Mouse (Mus musculus) natural killer cell, adult 2 months (primary cell): ENCODE results near the gene Shld2.
"Not testable (repeated sequence)": the region's sequence is repeated elsewhere in the genome, so short reads cannot be mapped to it uniquely, and the experiment has no call there.

Experiments used
- DNase-seq, 2 experiments: peaks; one replicate each; pipeline ENCODE4 v3.0.0; 2022; ENCODE audit warnings: low spot score in 2 of 2

Shld2 gene

GRCm38 (mm10) chr14:34280798-34281197, 29.5 kb downstream of the Shld2 start:
- DNase-seq, result no peak

DNA sequence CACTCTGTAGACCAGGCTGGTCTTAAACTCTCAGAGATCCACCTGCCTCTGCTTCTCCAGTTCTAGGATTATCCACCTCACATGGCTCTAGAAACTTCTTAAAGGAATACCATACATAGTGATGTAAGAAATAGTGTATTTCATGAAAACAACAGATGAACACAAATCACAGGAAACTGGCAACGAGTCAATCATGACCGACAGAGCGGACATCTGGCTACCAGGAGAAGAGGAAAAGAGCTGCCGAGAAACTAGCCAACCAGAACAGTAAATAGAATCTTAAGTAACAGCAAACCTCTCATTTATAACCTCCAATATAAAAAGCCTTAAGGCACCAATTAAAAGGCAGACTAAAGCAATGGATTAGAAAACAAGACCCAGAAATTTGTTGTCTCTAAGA, 30.6 kb downstream of the Shld2 start:
- DNase-seq, result no peak

- no peak for DNase-seq
Measured at GRCm38 (mm10) chr14:34275225-34275624, 35.1 kb downstream of the Shld2 start.

GRCm38 (mm10) chr14:34274141-34274540, 36.2 kb downstream of the Shld2 start:
- DNase-seq, result no peak

GRCm38 (mm10) chr14:34273280-34273679, 37.0 kb downstream of the Shld2 start:
- DNase-seq, result no peak

GRCm38 (mm10) chr14:34268046-34268445, 42.2 kb downstream of the Shld2 start:
- DNase-seq, result no peak

DNA sequence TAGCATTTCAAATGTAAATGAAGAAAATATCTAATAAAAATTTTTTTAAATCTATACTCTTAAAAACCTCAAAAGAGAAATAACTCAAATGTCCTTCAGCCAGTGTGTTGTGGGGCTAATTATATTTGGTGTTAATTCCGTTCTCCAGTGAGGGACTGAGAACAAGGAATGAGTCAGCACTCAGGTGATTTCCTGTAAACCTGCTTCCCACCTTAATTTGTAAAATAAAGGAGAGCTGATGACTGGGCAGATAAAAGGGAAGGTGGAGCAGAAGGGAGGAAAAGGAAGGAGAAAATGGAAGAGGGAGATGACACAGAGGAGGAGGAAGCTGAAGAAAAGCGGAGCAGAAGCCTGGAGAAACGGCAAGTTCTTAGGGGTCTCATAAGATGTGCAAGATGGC, 51.8 kb downstream of the Shld2 start:
- not testable (repeated sequence) for DNase-seq

GRCm38 (mm10) chr14:34253261-34253660, 57.0 kb downstream of the Shld2 start:
- DNase-seq, result no peak

GRCm38 (mm10) chr14:34252470-34253145, 57.7 kb downstream of the Shld2 start:
- DNase-seq, result no peak

- DNase-seq, result no peak
Measured at GRCm38 (mm10) chr14:34240676-34241075, 69.6 kb downstream of the Shld2 start.

- DNase-seq, result no peak
Measured at GRCm38 (mm10) chr14:34240263-34240662, 70.0 kb downstream of the Shld2 start.

DNA sequence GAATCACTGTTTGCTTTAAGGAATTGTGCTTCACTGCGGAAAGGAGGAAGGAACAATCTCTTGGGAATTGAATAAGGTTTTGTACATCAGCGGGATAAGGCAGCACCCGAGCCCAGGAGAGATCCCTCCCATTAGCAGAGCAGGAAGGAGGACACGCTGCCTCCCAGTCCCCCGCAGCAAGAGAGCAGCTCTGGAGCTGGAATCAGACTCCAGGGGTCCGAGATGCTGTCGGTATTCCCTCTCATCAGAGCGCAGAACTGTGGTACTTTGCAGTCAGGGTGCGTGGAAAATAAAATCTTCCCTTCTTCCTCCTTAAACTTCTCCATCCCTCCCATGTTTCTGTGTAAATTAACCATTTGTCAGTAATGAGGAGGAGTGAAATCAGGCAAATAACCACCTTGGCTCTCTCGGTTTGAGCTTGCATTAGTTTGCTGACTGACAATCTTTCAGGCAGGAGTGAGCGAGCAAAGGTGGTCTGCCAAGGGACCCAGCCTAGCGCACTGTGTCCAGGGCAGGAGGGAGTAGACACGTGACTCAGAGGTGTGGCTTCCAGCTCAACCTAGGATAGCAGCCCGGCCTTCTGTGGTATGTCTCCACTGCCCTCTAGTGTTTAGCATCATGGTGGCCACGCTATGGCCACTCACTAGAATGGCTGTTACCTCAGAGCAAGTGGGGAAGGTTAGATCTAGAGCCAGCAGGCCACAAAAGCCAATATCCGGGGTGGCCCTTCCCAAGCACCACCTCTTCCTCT, 75.5 kb downstream of the Shld2 start:
- DNase-seq, result peak in 1 of 2 experiments; percentile 1

- no peak for DNase-seq
Measured at GRCm38 (mm10) chr14:34233846-34234245, 76.4 kb downstream of the Shld2 start.

GRCm38 (mm10) chr14:34232866-34233680, 77.2 kb downstream of the Shld2 start:
- no peak for DNase-seq

- no peak for DNase-seq
Measured at GRCm38 (mm10) chr14:34232340-34232739, 78.0 kb downstream of the Shld2 start.

GRCm38 (mm10) chr14:34228830-34229506, 81.3 kb downstream of the Shld2 start:
- DNase-seq, result no peak

- no peak for DNase-seq
Measured at GRCm38 (mm10) chr14:34227981-34228380, 82.3 kb downstream of the Shld2 start.

- DNase-seq, result no peak
Measured at GRCm38 (mm10) chr14:34226566-34226965, 83.7 kb downstream of the Shld2 start.

GRCm38 (mm10) chr14:34225986-34226385, 84.3 kb downstream of the Shld2 start:
- DNase-seq, result no peak

GRCm38 (mm10) chr14:34223362-34223898, 86.9 kb downstream of the Shld2 start:
- DNase-seq, result no peak

GRCm38 (mm10) chr14:34221416-34222077, 88.7 kb downstream of the Shld2 start:
- no peak for DNase-seq
